Mouse (Mus musculus): ENCODE measurements around the gene Fitm1.

Gene Fitm1

DNA sequence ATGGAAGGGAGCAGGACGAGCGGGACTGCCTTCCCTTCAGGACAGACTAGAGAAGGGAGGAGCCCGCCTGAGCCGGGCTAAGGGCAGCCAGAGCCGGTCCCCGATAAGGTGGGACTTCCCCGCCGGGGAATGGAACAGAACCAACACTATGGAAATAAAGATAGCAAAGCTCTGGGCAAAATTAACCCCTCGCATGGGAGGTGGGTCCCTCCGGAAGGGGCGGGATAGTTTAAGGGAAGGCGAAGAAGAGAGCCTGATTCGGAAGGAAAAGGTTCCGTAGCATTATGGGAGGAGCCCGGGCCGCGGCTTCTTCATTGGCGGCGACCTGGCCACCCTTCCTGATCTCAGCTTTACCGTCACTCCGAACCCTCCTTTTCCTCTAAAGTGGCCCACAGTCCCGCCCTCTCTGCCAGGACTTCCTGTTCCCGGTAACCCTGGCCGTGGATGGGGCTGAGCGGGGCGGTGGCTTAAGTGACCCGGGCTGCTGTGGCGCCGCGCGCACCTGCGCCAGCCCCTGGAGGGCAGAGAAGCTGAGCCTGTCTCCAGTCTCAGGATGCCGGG lies 16.0 kb downstream of the Fitm1 start, which contains the start of gene Rnf31:
Gene Rnf31 (plus strand): TSS at position 378 of the 561 bp plus-strand sequence.
- in situ Hi-C loops (cut with MboI, MseI), result loop anchor here (25.0 kb wide), 1 partner anchor 704 kb away; the partner anchor contains the start of genes Bcl2l2, Gm20521, Pabpn1 and Ppp1r3e

DNA sequence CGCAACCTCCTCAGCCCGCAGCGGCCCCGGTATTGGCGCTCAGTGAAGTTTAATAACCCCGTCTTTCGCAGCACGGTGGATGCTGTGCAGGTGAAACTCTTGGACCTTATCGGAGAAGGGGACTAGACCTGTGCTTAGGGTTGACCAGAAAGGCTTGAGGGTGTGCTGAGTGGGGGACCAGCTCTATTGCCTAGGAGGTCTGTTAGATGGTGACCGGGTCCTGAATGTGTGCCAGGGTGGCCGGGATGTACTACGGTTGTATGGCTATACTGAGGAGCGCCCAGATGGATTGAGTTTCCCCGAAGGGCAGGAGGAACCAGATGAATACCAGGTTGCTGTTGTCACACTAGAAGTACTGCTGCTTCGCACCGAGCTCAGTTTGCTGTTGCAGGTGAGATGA lies 16.8 kb downstream of the Fitm1 start:
- in situ Hi-C loops (cut with MboI, MseI), result loop anchor here (25.0 kb wide), 1 partner anchor 705 kb away; the partner anchor contains the start of genes Bcl2l2, Gm20521, Pabpn1 and Ppp1r3e

DNA sequence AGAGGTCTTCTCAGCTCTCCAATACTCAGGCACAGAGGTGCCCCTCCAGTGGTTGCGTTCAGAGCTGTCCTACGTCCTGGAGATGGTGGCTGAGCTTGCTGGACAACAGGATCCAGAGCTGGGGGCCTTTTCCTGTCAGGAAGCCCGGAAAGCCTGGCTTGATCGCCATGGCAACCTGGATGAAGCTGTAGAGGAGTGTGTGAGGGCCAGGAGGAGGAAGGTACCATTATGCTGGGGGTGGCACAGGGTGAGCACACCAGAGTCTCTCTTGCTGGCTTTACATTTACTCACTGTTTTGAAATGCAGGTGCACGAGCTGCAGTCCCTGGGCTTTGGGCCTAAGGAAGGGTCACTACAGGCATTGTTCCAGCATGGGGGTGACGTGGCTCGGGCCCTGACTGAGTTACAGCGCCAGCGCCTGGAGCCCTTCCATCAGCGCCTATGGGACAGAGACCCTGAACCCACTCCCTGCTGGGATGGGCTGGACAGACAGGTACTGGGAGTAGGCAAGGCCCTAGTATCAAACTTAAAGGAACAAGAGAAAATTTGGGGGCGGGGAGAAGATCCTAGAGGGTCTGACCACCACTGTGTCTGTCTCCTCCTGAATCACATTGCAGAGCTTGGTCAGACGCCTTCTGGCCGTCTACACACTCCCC lies 20.7 kb downstream of the Fitm1 start:
- in situ Hi-C loops (cut with MboI, MseI), result loop anchor here (25.0 kb wide), 1 partner anchor 709 kb away; the partner anchor contains the start of genes Bcl2l2, Gm20521, Pabpn1 and Ppp1r3e

DNA sequence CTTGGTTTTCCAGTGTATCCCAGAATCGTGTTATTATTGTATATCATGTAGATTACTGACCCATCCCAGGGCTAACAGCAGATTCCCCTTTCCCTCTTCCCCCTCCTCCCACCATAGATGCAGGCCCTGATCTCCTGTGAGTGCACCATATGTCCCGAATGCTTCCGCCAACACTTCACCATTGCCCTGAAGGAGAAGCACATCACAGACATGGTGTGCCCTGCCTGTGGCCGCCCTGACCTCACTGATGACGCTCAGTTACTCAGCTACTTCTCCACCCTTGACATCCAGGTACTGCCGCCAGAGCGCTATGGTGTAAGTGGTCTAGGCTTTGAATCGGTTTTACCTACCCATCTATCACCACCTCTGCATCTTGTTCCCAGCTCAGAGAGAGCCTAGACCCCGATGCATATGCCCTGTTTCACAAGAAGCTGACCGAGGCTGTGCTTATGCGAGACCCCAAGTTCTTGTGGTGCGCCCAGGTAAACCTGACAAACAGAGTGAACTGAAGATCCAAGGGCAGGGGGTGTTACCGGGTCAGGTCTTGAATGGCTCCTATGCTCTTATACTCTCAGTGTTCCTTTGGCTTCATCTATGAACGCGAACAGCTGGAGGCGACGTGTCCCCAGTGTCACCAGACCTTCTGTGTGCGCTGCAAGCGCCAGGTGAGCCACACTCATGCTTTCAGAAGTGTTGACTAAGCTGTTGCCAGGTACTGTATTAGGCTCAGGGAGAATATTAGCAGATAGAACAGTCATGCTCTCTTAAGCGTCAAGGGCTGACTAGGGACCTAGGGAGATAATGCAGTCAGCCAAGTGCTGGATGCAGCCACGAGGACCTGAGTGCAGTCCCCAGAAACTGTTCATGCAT lies 23.3 kb downstream of the Fitm1 start:
- in situ Hi-C loops (cut with MboI, MseI), result loop anchor here (25.0 kb wide), 1 partner anchor 711 kb away; the partner anchor contains the start of genes Bcl2l2, Gm20521, Pabpn1 and Ppp1r3e

DNA sequence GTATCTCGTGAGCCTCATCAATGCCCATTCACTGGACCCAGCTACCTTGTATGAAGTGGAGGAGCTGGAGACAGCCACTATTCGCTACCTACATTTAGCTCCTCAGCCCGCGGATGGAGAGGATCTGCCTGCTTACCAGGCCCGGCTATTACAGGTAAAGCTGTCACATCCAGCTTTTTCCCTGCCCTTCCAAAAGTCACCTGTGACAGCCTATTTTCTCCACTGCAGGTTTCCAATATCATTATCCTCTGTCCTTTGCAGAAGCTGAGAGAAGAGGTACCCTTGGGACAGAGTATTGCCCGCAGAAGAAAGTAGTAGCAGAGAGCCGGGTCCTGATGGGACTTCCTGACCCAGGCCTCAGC lies 27.8 kb downstream of the Fitm1 start, which contains the start of gene Irf9:
Gene Irf9 (plus strand): TSS at position 301 of the 362 bp plus-strand sequence.
- in situ Hi-C loops (cut with MboI, MseI), result no loop called here

DNA sequence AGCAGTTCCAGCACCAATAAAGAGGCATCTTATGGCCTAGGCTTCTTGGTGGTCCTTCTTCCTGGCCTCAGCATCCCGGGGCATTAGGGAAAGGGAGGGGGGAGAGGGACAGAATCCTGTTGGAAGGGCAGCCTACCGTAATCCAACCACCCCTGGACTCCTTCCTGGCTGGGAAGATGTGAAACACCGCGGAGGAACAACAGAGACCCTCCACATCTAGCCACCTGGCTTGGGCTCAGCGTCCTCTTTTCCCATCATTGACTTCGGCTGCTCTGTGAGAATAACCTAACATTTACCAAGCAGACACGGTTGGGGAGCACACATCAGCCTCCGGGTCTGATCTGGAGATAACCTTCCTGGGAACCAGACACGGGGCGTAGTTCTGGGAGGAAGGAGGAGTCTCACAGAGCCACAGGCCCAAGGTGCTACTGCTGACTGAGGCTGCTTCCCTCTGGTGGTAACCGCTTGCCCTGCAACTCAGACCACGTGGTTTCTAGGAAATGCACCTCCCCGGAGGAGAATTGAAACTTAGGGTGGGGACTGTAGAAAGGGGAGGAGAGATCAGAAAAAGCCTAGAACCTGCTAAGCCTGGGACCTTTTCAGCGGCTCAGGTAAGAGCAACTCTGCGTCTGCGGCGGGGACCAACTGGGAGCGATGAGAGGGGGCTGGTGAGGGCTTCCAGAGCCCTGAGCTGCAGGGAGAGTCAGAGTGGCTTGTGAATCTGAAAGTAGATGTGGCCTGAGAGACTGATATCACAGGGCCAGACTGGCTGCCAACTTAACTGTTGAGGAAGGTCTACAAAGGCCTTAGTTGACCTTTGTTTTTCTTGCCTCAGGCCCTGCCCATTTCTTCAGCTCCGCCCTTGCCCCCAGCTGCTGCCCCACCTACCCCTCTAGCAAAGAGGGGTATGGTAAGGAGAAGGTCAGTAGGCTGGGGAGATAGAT lies 28.5 kb downstream of the Fitm1 start:
- in situ Hi-C loops (cut with MboI, MseI), result no loop called here

DNA sequence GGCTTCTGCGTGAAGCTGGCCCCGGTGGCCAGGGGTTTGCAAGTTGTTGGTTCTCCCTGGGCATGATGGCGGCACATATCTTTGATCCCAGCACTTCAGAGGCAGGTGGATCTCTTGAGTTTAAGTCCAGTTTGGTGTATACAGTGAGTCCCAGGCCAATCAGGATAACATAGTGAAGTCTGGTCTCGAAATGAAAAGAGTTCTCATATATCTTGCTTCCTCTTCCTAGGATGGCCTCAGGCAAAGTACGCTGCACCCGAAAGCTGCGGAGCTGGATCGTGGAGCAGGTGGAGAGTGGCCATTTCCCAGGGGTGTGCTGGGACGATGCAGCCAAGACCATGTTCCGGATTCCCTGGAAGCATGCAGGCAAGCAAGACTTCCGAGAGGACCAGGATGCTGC lies 29.4 kb downstream of the Fitm1 start:
- in situ Hi-C loops (cut with MboI, MseI), result no loop called here

DNA sequence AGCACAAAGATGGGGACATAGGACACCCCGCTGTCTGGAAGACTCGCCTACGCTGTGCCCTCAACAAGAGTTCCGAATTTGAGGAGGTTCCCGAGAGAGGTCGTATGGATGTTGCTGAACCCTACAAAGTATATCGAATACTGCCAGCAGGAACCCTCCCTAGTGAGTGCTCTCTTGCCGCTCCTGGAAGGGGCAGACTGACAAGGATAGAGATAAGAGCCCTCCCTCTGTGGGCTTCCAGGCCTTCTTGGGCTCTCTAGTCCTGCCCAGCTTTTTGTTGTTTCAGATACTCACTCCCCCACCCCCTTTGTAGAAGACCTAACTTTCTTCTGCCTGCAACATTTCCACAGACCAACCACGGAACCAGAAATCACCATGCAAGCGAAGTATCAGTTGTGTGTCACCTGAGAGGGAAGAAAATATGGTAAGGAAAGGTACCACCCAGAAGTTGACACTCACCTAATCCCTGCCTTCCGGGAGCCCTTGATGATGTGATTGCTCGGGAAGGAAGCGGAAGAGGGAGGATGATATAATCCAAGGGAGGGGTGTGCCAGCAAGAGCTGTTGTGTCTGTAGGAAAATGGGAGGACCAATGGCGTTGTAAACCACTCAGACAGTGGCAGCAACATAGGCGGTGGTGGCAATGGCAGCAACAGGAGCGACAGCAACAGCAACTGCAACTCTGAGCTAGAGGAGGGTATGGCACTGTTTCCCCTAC lies 30.5 kb downstream of the Fitm1 start:
- in situ Hi-C loops (cut with MboI, MseI), result no loop called here

DNA sequence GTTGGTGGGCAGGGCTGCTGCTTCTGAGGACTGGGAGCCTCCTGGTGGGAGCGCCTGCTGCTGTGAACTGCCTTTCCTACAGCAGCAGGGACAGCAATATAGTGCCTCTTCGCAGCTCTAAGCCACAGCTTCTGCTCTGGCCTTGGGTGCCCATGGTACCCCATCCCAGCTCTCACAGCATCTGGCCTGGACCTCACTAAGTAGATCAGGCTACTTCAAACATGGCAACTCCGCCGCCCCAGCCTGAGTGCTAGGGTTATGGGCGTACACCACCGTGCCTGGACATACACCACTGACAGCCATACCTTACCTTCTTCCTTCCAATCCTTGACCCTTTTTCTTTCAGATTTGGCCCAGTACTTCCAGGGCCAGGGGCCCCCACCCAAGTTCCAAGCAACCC lies 32.9 kb downstream of the Fitm1 start:
- in situ Hi-C loops (cut with MboI, MseI), result no loop called here

DNA sequence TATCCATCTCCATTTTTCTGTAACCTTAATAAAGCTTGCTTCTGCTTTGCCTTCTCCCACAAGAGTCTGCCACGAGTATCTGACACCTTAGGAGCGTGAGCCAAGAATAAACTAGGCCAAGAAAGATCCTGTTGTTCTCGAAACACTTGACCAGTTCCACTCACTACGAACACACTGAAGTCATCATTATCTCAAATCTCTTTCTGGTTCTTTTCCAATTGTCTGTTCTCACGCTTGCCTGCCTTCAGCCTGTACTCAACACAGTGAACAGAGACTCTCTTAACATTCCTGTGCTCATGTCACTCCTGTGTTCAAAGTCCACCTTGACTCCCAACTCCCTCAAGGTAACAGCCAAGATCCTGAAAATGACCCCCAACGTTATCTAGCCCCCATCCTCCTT lies 37.9 kb downstream of the Fitm1 start:
- in situ Hi-C loops (cut with MboI, MseI), result no loop called here

DNA sequence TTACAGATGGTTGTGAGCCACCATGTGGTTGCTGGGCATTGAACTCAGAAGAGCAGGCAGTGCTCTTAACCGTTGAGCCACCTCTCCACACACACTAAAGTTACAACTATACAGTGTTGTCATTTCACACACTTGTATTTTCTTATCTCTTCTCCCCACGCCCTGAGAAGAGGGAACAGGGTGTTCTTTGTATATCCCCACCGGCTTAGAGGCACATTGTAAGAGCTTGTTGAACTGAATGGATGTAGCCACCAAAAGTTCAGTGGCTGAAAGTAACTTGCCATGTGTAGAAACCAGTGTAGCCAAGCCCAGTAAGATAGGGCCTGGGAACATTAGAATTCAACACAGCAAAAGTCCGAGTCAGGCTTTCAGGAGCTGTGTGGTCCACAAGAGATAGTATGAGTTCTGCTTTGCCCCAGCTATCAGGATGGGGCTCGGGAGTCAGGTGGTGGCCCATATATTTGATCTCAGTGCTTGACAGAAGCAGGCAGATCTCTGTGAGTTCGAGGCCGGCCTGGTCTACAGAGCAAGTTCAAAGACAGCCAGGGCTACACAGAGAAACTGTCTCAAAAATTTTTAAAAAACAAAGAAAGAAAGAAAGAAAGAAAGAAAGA lies 39.3 kb downstream of the Fitm1 start:
- in situ Hi-C loops (cut with MboI, MseI), result no loop called here

DNA sequence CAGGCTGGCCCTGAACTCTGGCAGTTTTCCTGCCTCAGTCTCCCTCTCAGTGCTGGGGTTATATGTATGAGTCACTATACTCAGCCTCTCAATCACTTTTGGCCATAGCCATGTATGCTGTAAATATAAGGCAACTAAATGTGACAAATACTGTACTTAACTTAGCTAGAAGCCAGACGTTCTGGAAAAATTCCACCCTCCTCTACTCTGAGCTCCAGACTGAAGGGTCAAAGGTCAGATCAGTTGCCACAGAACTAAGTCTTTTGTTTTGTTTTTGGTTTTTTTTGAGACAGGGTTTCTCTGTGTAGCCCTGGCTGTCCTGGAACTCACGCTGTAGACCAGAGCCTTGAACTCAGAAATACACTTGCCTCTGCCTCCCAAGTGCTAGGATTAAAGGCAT lies 40.5 kb downstream of the Fitm1 start:
- in situ Hi-C loops (cut with MboI, MseI), result no loop called here

DNA sequence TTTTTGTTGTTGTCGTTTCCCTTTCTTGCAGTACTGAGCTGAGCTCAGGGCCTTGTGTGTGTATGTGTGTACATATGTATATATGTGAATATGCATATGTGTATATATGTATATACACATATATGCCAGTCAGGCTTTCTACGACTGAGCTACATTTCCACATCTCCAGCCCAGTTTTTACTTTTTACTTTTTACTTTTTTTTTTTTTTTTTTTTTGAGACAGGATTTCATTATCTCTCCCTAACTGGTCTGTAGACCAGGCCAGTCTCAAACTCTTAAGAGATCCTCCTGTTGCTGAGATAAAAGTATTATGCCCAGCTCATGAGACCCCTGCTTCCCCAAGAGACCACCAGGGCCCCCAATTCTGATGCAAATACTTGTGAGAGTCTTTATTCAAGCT lies 41.4 kb downstream of the Fitm1 start:
- in situ Hi-C loops (cut with MboI, MseI), result no loop called here

DNA sequence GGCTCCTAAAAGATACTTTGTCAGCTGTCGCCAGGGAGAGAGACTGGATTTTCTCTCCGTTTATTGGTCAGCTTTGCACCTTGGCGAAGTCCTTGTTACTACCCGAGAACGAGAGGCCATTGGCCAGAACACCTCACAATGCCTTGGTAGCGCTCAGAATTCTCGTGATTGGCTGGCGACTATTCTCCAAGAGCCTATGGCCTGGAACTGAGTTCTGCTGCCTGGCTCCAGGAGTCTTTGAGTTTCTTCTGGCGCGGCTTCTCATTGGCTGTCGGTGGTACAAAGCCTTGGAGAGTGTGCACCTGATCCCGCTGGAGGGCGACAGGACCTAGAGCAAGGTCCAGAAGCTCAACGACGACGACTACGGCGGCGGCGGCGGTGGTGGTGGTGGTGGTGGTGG lies 42.4 kb downstream of the Fitm1 start, which contains the start of gene Rec8:
Gene Rec8 (plus strand): TSS at position 216 of the 400 bp plus-strand sequence.
- in situ Hi-C loops (cut with MboI, MseI), result no loop called here

DNA sequence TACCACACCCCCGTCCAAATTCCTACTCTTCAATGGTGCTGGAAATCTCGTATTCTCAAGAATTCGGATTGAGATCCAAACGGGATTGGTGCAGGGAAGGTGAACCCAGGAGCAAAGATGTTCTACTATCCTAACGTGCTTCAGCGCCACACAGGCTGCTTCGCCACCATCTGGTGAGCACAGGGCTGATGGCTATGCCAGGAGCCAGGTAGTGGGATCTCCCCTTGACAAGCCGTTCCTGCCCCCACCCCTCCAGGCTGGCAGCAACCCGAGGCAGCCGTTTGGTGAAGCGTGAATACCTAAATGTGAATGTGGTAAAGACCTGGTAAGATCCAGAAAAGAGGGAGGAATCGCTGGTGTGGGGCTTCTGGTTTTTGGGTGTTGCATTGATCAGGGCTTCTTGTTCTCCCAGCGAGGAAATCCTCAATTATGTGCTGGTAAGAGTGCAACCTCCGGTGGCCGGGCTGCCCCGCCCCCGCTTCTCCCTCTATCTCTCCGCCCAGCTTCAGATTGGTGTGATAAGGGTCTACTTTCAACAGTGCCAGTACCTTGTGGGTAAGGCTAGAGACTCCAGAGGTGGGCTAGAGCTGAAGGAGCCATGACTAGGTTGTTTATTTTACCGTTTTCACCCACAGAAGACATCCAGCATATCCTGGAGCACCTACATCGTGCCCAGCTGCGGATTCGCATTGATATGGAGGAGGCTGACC lies 43.2 kb downstream of the Fitm1 start:
- in situ Hi-C loops (cut with MboI, MseI), result no loop called here

All from regulatory T cell (primary cell).